Mouse (Mus musculus): ENCODE measurements at regions not wholly inside any gene's neighbourhood (a gene's known extent, or its start where the extent isn't known, plus 50 kb on each side); places are given as distances from the start of the nearest gene placed in this dataset.

DNA sequence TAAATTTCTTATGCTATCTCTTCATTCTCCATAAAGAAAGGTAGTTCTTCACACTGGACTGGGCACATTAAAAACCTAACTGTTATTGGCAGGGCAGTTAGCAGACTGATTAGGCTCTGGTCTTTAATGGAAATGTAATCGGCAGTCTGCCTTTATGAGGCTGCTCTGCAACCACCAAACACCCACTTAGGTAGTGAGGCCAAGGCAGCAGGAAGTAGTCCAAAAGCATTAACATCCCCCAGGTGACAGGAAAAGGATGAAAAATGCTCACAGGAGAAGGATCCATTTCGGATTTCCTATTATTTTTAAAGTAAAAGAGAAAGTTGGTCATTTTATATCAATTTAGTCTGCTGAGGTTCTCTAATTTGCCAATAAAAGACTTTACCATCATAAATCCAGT is 528.9 kb upstream of the Dppa4 start:
- DNase-seq = no peak

DNA sequence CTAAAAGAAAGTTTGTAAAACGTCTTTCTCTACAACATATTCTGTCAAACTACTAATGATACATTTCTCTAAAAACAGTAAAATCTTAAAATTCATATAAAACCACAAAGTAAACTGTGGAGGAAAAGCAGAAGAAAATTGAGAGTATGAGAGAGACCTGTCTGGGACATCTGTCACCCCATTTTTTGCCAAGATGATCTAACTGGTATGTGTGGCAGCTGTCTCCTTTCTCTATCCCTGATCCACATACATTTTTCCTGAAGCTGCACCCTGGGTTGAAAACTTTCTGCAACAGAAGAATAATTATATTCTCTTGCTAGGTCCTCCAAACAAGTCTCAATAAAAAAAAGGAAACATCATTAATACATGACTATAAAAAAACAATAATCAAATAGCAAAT is 525.2 kb upstream of the Dppa4 start:
- DNase-seq = no peak

DNA sequence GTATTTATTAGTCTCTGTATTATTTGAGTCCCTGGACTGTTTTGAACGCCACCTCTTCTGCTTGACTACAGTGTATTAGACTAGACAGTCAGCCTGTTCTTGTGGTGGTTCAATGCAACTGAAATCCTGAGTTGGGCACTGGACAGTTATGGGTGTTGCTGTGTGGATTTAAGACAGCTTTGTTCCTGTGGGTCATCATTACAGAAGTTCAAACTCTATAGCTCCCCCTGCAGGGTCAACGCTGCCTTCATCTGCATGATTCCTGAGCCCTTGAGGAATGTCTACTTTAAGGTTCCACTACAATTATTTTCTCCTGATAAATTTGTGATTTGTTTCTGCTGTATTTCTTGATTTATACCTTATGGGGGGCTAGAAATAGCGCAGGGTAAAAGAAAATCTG is 517.8 kb upstream of the Dppa4 start:
- peak; percentile 24 to 58 for DNase-seq

DNA sequence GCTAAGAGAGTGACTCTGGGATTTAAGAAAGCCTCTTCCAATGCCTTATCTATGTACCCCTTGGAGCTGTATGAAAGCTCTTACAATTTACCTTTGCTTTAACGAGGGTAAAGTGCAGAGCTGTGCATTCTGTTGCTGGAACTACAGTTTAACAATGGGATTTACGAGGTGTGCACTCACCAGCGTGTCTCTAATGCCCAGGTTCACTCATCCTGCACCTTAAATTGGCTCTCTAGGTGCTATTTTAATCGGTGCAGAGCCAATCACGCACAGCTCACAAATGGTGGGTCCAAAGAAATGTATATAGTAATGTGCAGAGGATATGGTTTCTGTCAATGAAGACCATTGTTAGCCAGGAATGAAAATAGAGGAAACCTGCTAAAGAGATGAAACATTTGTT is 495.0 kb upstream of the Dppa4 start:
- DNase-seq = no peak

DNA sequence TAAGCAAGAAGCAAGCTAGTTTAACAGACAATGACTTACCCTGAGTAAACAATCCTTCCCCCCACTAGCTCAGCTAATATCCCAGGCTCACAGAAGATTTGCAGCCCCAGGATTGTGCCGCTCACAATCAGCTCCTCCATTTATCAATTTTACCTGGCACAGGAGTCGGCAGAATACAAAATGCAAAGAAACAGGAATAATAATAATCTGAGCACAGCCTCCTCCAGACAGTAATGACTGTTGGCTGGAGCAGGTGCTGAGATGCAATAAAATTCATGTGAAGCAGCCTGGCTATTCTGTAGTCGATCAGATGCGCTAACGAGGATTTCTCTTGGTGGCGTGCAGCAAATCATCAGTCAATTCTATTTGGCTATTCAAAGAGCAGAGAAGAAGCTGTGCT is 492.9 kb upstream of the Dppa4 start:
- no peak for DNase-seq

DNA sequence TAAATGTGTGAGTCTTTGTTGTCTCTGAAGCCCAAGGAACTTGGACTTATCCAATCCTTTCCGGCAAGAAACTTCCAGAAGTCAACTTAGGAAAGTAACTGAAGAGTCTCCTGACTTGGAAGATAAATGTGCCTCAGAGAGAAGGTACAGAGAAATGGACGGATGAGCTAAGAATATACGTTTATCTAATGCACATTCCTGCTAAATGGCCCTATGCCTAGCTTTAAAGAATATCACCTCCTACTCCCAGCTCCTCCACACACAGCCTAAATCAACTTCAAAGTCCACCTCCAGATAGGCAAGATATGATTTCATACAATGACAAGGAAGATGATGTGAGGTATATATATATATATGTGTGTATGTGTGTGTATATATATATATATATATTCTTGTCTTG is 492.1 kb upstream of the Dppa4 start:
- no peak for DNase-seq

DNA sequence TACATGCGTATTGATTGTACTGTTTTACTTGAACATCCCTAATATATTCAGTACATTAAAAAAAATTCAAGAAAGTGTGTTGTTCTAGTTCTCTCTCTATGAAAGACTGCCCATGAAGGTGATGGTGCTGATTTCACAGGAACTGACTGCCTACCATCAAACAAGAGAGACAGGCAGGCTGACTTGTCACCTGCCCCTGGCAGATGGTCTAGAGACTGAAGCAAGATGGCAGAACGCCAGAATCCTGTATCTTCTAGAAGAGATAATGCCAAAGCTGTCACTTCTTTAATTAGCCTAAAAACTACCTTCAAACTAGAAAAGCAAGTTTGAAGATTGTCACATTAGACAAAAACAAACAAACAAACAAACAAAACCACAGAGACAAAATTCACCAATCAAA is 484.7 kb upstream of the Dppa4 start:
- no peak for DNase-seq

DNA sequence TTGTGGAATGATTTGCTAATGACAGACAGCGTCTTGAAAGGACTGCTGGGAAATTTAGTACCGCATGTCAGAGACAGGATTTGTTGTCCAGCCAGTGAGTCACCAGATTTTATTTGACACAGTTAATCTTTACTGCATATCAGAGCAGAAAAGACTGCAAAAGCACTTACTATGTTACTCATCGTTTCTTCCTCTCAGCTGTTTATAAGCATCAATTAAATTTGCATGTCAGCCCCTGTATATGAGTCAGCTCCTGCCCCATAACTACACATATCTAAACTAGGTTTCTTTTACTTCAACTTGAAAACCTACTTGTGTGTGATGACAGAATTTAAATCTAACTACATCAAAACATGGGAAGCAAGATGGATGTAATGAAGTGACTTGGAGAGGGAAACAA is 440.4 kb upstream of the Dppa4 start:
- DNase-seq = no peak

DNA sequence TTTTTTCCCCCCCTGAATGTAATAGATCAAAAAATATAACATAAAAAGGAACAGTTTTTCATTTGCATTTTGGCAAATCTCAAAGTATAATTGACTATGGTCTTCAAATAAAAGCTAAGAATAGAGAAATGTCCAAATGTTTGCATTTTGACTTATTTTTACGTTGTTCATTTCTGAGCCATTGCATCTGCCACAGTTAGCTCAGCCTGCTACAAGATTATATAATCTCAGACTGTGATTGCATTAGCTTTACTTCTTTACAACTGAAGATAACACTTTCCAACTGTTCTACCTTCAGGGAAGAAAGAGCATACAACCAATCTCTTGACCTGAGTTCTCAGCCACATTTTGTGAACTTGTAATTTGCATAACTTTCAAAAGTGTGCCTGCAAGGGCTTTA is 431.9 kb upstream of the Dppa4 start:
- DNase-seq = no peak

DNA sequence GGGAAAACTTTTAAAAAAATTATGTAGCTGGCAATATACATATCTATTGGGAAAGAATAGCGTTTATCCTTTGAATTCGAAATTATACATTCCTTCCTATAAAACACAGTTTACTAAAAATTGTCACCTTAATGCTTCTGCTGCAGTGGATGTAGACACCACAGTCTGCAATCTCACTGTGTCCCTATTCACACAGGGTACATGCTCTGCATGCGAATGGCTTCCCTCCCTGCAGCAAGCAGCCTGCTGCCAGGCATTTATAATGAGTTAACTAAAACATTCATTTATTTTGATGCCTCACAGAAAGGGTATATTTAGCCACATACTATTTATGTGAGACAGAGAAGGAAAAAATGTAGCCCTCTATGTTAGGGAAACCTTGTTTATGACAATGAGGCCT is 423.7 kb upstream of the Dppa4 start:
- no peak for DNase-seq

DNA sequence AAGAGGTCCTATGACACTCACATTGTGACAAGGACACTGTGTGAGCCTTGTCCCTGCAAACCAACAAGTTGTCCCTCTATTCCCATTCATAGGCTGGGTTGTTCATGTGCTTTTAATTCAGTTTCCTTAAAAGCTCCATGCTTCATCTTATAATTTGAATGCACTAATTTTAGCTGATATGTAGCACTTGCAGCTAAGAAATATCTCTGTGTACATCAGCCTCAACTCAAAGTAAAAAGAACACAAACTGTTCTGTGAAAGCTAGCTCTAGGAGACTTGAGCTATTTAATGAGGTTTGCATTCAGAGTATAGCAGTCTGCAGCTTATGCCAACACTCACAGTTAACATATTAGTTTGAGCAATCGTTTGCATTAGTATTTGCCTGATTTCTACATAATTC is 408.3 kb upstream of the Dppa4 start:
- no peak for DNase-seq

DNA sequence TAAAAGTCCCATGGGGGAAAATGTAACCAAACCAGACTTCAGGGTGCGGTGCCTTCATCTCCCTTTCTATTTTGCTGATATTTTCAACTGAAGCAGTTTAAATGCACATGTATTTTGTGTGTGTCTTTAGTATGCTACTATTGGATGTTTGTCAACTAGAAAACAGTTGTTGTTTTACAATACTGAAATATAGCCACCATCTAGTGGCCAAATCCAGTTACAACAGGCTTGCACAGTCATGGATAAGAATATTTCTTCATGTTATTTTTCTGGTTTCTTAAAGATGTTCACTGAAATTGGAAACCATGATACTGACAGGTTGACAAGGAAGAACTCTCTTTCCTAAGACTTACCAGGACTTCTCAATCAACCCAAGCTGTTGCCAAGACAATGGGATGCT is 400.1 kb upstream of the Dppa4 start:
- peak in 1 of 2 experiments; percentile 16 for DNase-seq

DNA sequence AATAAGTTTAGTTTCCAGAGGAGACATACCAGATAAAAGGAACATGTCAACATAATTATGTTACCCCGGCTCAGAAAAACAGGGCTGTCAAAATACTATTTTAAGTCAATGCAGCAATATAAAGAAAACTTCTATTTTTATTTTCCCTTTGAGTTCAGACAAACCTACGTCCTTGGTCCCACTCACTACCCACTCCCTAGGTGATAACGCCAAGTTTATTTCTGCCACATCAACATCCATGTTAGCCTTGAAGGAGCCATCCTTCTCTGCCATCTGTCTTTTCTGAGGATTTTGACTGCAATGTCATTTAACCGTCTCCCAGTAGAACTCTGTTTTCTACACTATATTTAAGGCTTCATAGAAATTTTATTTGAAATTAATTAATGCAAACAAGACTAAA is 396.5 kb upstream of the Dppa4 start:
- DNase-seq = no peak

DNA sequence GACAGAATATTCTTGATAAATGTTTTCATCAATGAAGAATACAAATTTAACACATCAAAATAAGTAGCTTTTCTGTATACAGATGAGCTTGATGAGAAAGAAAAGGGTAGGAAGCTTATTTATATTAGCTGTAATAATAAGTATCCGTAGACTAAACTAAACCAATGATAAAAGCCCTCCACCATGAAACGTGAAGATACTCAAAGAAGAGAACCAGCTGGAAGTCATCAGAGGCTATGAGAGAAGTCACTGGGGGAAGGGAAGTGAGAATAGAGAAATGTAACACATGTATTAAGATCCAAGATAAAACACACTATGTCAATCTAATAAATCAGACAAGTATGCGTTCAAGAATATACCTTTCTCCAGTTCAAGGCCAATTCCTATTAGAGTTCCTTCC is 382.7 kb upstream of the Dppa4 start:
- no peak for DNase-seq

DNA sequence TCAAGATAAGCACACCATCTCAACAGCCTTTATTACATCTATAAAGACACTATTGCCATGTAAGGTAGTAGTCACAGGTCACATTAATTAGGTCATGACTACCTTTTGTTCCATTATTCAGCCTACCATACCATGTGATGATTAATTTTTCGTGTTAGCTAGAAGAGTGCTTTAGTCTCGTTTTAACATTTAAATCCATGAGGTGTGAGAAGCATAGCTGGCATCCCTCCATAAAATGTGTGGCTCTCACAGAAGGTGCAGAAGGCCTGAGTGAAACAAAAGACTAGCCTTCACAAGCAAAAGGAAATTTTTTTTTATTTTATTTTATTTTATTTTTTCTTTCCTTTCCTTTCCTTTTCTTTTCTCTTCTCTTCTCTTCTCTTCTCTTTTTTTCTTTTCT is 345.5 kb upstream of the Dppa4 start:
- no peak for DNase-seq

Measured in kidney, postnatal 36 days (tissue).